Mouse (Mus musculus) MEL (cell line): ENCODE measurements around the gene Rin2. TPM values are rescaled to one million over a fixed set of nuclear protein-coding genes. Genes with fewer than 3 reads are reported as not detected.

Experiments used
- DNase-seq: peaks from one replicate; pipeline ENCODE4 v3.0.0; 2011; ENCODE audit warnings: low read depth, low spot score
- H3K27ac ChIP-seq: 2 replicates; pipeline ENCODE4 v1.5.1; 2012; ENCODE audit warnings: low read depth, mild to moderate bottlenecking, control low read depth, low read length, moderate library complexity; ENCODE audit not compliant: control insufficient read depth
- H3K27me3 ChIP-seq, 2 experiments: fragments of 150-350 bp in 1 of 2; sonication (generic) in 1 of 2; 2 replicates each; pipeline ENCODE4 v1.6.1; 2012; ENCODE audit warnings: low read length in 2 of 2, mild to moderate bottlenecking in 2 of 2, improper control_type of control experiment in 1 of 2, moderate library complexity in 1 of 2; ENCODE audit not compliant: insufficient read depth in 2 of 2, control insufficient read depth in 1 of 2
- H3K36me3 ChIP-seq, 2 experiments: 2 replicates each; pipeline ENCODE4 v1.6.1; 2012 to 2014; ENCODE audit warnings: low read length in 2 of 2, improper control_type of control experiment in 1 of 2, inconsistent platforms in 1 of 2, mild to moderate bottlenecking in 1 of 2; ENCODE audit not compliant: insufficient read depth in 2 of 2, control insufficient read depth in 1 of 2
- H3K4me1 ChIP-seq, 2 experiments: fragments of 150-350 bp in 1 of 2; sonication (generic) in 1 of 2; 2 replicates each; pipeline ENCODE4 v1.6.1; 2012; ENCODE audit warnings: low read length in 2 of 2, improper control_type of control experiment in 1 of 2, mild to moderate bottlenecking in 1 of 2; ENCODE audit not compliant: insufficient read depth in 2 of 2, control insufficient read depth in 1 of 2
- H3K4me3 ChIP-seq, 2 experiments: fragments of 150-350 bp in 1 of 2; sonication (generic) in 1 of 2; 2 replicates each; pipeline ENCODE4 v1.5.1; 2012; ENCODE audit warnings: low read depth in 2 of 2, low read length in 2 of 2, mild to moderate bottlenecking in 2 of 2, moderate library complexity in 2 of 2, control low read depth in 1 of 2, improper control_type of control experiment in 1 of 2; ENCODE audit not compliant: control insufficient read depth in 1 of 2, insufficient read depth in 1 of 2
- H3K79me2 ChIP-seq: 2 replicates; pipeline ENCODE4 v1.6.1; 2012; ENCODE audit warnings: mild to moderate bottlenecking, low read length, moderate library complexity; ENCODE audit not compliant: control insufficient read depth, poor library complexity, insufficient read depth
- H3K9ac ChIP-seq: 2 replicates; pipeline ENCODE4 v1.6.1; 2012; ENCODE audit warnings: low read depth, mild to moderate bottlenecking, control low read depth, low read length, moderate library complexity; ENCODE audit not compliant: control insufficient read depth, poor library complexity, severe bottlenecking
- H3K9me3 ChIP-seq: fragments of 150-350 bp; sonication (generic); replicated peaks from 2 replicates; pipeline ENCODE4 v1.6.1; 2012; ENCODE audit warnings: mild to moderate bottlenecking, low read length, improper control_type of control experiment, moderate library complexity; ENCODE audit not compliant: insufficient read depth
- BHLHE40 ChIP-seq: IDR thresholded peaks from 2 replicates; pipeline ENCODE4 v1.6.1; 2012; ENCODE audit warnings: low read depth, mild to moderate bottlenecking, inconsistent platforms, low read length, improper control_type of control experiment, borderline replicate concordance
- CTCF ChIP-seq, 3 experiments: IDR thresholded peaks in 2 of 3; conservative IDR thresholded peaks in 1 of 3; 2 replicates each; pipeline ENCODE4 v1.5.1; 2011 to 2012; ENCODE audit warnings: low read length in 3 of 3, low read depth in 2 of 3, mild to moderate bottlenecking in 2 of 3, improper control_type of control experiment in 1 of 3, inconsistent platforms in 1 of 3, mixed read lengths in 1 of 3, moderate library complexity in 1 of 3; ENCODE audit not compliant: control insufficient read depth in 1 of 3, insufficient read depth in 1 of 3, poor library complexity in 1 of 3, severe bottlenecking in 1 of 3
- E2F4 ChIP-seq: IDR thresholded peaks from 2 replicates; pipeline ENCODE4 v1.6.1; 2011; ENCODE audit warnings: low read depth, low read length, improper control_type of control experiment, borderline replicate concordance
- GABPA ChIP-seq: IDR thresholded peaks from 2 replicates; pipeline ENCODE4 v1.6.1; 2012; ENCODE audit warnings: low read depth, mild to moderate bottlenecking, inconsistent platforms, low read length, improper control_type of control experiment, moderate library complexity
- MAFK ChIP-seq: IDR thresholded peaks from 2 replicates; pipeline ENCODE4 v1.6.1; 2011; ENCODE audit warnings: low read depth, mild to moderate bottlenecking, low read length, improper control_type of control experiment, borderline replicate concordance
- MAX ChIP-seq: IDR thresholded peaks from 2 replicates; pipeline ENCODE4 v1.6.1; 2011; ENCODE audit warnings: low read length, improper control_type of control experiment
- MAZ ChIP-seq: IDR thresholded peaks from 2 replicates; pipeline ENCODE4 v1.6.1; 2012; ENCODE audit warnings: low read depth, mild to moderate bottlenecking, inconsistent platforms, low read length, improper control_type of control experiment
- NELFE ChIP-seq: IDR thresholded peaks from 2 replicates; pipeline ENCODE4 v1.6.1; 2011; ENCODE audit warnings: low read depth, low read length, improper control_type of control experiment
- NRF1 ChIP-seq: IDR thresholded peaks from 2 replicates; pipeline ENCODE4 v1.6.1; 2014; ENCODE audit warnings: low read depth, mild to moderate bottlenecking, inconsistent platforms, low read length, improper control_type of control experiment, moderate library complexity; ENCODE audit not compliant: poor library complexity, insufficient read depth, severe bottlenecking
- POLR2AphosphoS5 ChIP-seq: IDR thresholded peaks from 2 replicates; pipeline ENCODE4 v1.6.1; 2012; ENCODE audit warnings: low read depth, borderline replicate concordance, mild to moderate bottlenecking, inconsistent platforms, low read length, moderate library complexity, mixed read lengths
- RAD21 ChIP-seq: IDR thresholded peaks from 2 replicates; pipeline ENCODE4 v1.6.1; 2011; ENCODE audit warnings: mild to moderate bottlenecking, low read depth, low read length, improper control_type of control experiment
- RCOR1 ChIP-seq: IDR thresholded peaks from 2 replicates; pipeline ENCODE4 v1.6.1; 2012; ENCODE audit warnings: low read depth, mild to moderate bottlenecking, inconsistent platforms, low read length, improper control_type of control experiment
- UBTF ChIP-seq: IDR thresholded peaks from 2 replicates; pipeline ENCODE4 v1.6.1; 2012; ENCODE audit warnings: low read depth, mild to moderate bottlenecking, inconsistent platforms, low read length, improper control_type of control experiment, moderate library complexity, borderline replicate concordance; ENCODE audit not compliant: insufficient read depth
- USF1 ChIP-seq: IDR thresholded peaks from 2 replicates; pipeline ENCODE4 v1.6.1; 2014; ENCODE audit warnings: low read depth, mild to moderate bottlenecking, inconsistent platforms, low read length, improper control_type of control experiment, moderate library complexity
- polyA plus RNA-seq, 2 experiments: library from polyadenylated mRNA; stranded (reverse) in 1 of 2; unstranded in 1 of 2; fragments of >175 nt in 1 of 2; fragments of >200 nt in 1 of 2; gene quantifications; 2 replicates each; pipeline versions ENCODE4 v1.2.1 to v1.2.4; 2012; ENCODE audit warnings: low replicate concordance in 2 of 2, low read depth in 1 of 2; ENCODE audit not compliant: insufficient read length in 2 of 2, insufficient read depth in 1 of 2, missing spikeins in 1 of 2
- total RNA-seq: library from RNA; depleted of rRNA; stranded (reverse); fragments of 300-350 nt; gene quantifications from 2 replicates; pipeline ENCODE4 v1.2.3, GENCODE M21; 2012

Gene Rin2
- total and polyA plus RNA-seq, 3 experiments = 0.01 TPM; not detected in 2

GRCm38 (mm10) chr2:145793702-145794101 lies 118.7 kb downstream of the Rin2 start:
- H3K9ac ChIP-seq = no peak overlapping the region
- TF ChIP-seq GABPA = no peak
- no peak for TF ChIP-seq NRF1
- TF ChIP-seq MAFK = no peak
- TF ChIP-seq MAX = no peak
- no peak for TF ChIP-seq CTCF (IDR thresholded peaks at IDR 0.05 in 2 of 3, conservative IDR thresholded peaks at IDR 0.05 in 1 of 3; ENCODE audit: control insufficient read depth in 1 of 3, insufficient read depth in 1 of 3, low read depth in 2 of 3, low read length in 3 of 3, poor library complexity in 1 of 3, severe bottlenecking in 1 of 3)
- no peak for TF ChIP-seq POLR2AphosphoS5
- no peak for TF ChIP-seq E2F4
- TF ChIP-seq, all 39 proteins: peak for 0
- Histone ChIP-seq H3K27me3 (no peaks in the 10 kb centered on the region), H3K4me1 (no peaks in the 10 kb centered on the region), H3K27ac (no peak overlapping the region), H3K36me3 (no peaks in the 10 kb centered on the region), H3K4me3 (no peak overlapping the region), H3K79me2 (no peaks in the 10 kb centered on the region), H3K9me3 (no peaks in the 10 kb centered on the region)
- DNase-seq = no peak

- no peaks in the 10 kb centered on the region for H3K36me3 ChIP-seq
- no peaks in the 10 kb centered on the region for H3K9me3 ChIP-seq
- H3K4me1 ChIP-seq = no peaks in the 10 kb centered on the region
- no peaks in the 10 kb centered on the region for H3K79me2 ChIP-seq
- DNase-seq = peak; percentile 25
- no peak overlapping the region for H3K27ac ChIP-seq
- no peak for TF ChIP-seq USF1
- no peak for TF ChIP-seq NELFE
- no peak for TF ChIP-seq RCOR1
- TF ChIP-seq RAD21 = peak; percentile 15
- TF ChIP-seq CTCF (IDR thresholded peaks at IDR 0.05 in 2 of 3, conservative IDR thresholded peaks at IDR 0.05 in 1 of 3; ENCODE audit: control insufficient read depth in 1 of 3, insufficient read depth in 1 of 3, low read depth in 2 of 3, low read length in 3 of 3, poor library complexity in 1 of 3, severe bottlenecking in 1 of 3) = peak; percentile 27 to 61 (median 35); a peak in 5 of 6 replicates
- no peak for TF ChIP-seq MAZ
- TF ChIP-seq UBTF = no peak
- TF ChIP-seq BHLHE40 = no peak
- H3K9ac ChIP-seq = no peak overlapping the region
- H3K4me3 ChIP-seq = no peak overlapping the region
- H3K27me3 ChIP-seq = no peaks in the 10 kb centered on the region
Observed at GRCm38 (mm10) chr2:145794318-145794954, 119.4 kb downstream of the Rin2 start.
